Mouse (Mus musculus): ENCODE results near the gene Rsbn1l. TPM values are rescaled to one million over a fixed set of nuclear protein-coding genes. Genes with fewer than 3 reads are reported as not detected.

Rsbn1l gene
- polyA plus RNA-seq, 1 experiment, result 2.4 TPM

- H3K36me3 ChIP-seq (ENCODE audit: control insufficient read depth, insufficient read depth, low read length), result no peaks in the 10 kb centered on the region
These were observed 7.1 kb upstream of the Rsbn1l start for GRCm38 (mm10) chr5:20963295-20963694.

GRCm38 (mm10) chr5:20960927-20961326 lies 4.7 kb upstream of the Rsbn1l start:
- H3K4me1 ChIP-seq (ENCODE audit: control insufficient read depth, insufficient read depth, low read length), result no peaks in the 10 kb centered on the region
- H3K27me3 ChIP-seq (ENCODE audit: control insufficient read depth, insufficient read depth, low read length), result no peaks in the 10 kb centered on the region
- no peak overlapping the region for H3K27ac ChIP-seq (ENCODE audit: control insufficient read depth, insufficient read depth, low read depth, low read length)
- H3K4me3 ChIP-seq (ENCODE audit: control insufficient read depth, low read depth, low read length), result no peak overlapping the region
- no peak for TF ChIP-seq CTCF (IDR thresholded peaks at IDR 0.05; ENCODE audit: control insufficient read depth, insufficient read depth, insufficient replicate concordance, low read depth, low read length)
- no peak for TF ChIP-seq POLR2A (IDR thresholded peaks at IDR 0.05; ENCODE audit: control insufficient read depth, low read depth, low read length)
- no peaks in the 10 kb centered on the region for H3K36me3 ChIP-seq (ENCODE audit: control insufficient read depth, insufficient read depth, low read length)

More at GRCm38 (mm10) chr5:20963295-20963694, 7.1 kb upstream of the Rsbn1l start:
- no peak for TF ChIP-seq CTCF (IDR thresholded peaks at IDR 0.05; ENCODE audit: control insufficient read depth, insufficient read depth, insufficient replicate concordance, low read depth, low read length)
- TF ChIP-seq POLR2A (IDR thresholded peaks at IDR 0.05; ENCODE audit: control insufficient read depth, low read depth, low read length), result no peak
- Histone ChIP-seq H3K4me1 (ENCODE audit: control insufficient read depth, insufficient read depth, low read length) (peaks cover 4% of the 10 kb centered on the region), H3K27ac (ENCODE audit: control insufficient read depth, insufficient read depth, low read depth, low read length) (no peak overlapping the region), H3K4me3 (ENCODE audit: control insufficient read depth, low read depth, low read length) (no peak overlapping the region), H3K27me3 (ENCODE audit: control insufficient read depth, insufficient read depth, low read length) (no peaks in the 10 kb centered on the region)

GRCm38 (mm10) chr5:20955114-20955835 lies 923 bp downstream of the Rsbn1l start:
- peaks cover 2% of the 10 kb centered on the region for H3K4me1 ChIP-seq (ENCODE audit: control insufficient read depth, insufficient read depth, low read length)
- H3K4me3 ChIP-seq (ENCODE audit: control insufficient read depth, low read depth, low read length), result no peak overlapping the region
- TF ChIP-seq POLR2A (IDR thresholded peaks at IDR 0.05; ENCODE audit: control insufficient read depth, low read depth, low read length) (no peak), CTCF (IDR thresholded peaks at IDR 0.05; ENCODE audit: control insufficient read depth, insufficient read depth, insufficient replicate concordance, low read depth, low read length) (no peak)
- no peak overlapping the region for H3K27ac ChIP-seq (ENCODE audit: control insufficient read depth, insufficient read depth, low read depth, low read length)
- H3K36me3 ChIP-seq (ENCODE audit: control insufficient read depth, insufficient read depth, low read length), result no peaks in the 10 kb centered on the region
- H3K27me3 ChIP-seq (ENCODE audit: control insufficient read depth, insufficient read depth, low read length), result no peaks in the 10 kb centered on the region

- no peak overlapping the region for H3K27ac ChIP-seq (ENCODE audit: control insufficient read depth, insufficient read depth, low read depth, low read length)
- H3K4me1 ChIP-seq (ENCODE audit: control insufficient read depth, insufficient read depth, low read length), result peaks cover 2% of the 10 kb centered on the region
- H3K27me3 ChIP-seq (ENCODE audit: control insufficient read depth, insufficient read depth, low read length), result no peaks in the 10 kb centered on the region
- no peaks in the 10 kb centered on the region for H3K36me3 ChIP-seq (ENCODE audit: control insufficient read depth, insufficient read depth, low read length)
- TF ChIP-seq POLR2A (IDR thresholded peaks at IDR 0.05; ENCODE audit: control insufficient read depth, low read depth, low read length) (no peak), CTCF (IDR thresholded peaks at IDR 0.05; ENCODE audit: control insufficient read depth, insufficient read depth, insufficient replicate concordance, low read depth, low read length) (no peak)
- H3K4me3 ChIP-seq (ENCODE audit: control insufficient read depth, low read depth, low read length), result peak overlapping the region; percentile 96; the same call in 1 of the 2 replicates
These were observed 3.8 kb downstream of the Rsbn1l start for GRCm38 (mm10) chr5:20952337-20952925.

- Histone ChIP-seq H3K4me1 (ENCODE audit: control insufficient read depth, insufficient read depth, low read length) (peaks cover 2% of the 10 kb centered on the region), H3K36me3 (ENCODE audit: control insufficient read depth, insufficient read depth, low read length) (no peaks in the 10 kb centered on the region), H3K27me3 (ENCODE audit: control insufficient read depth, insufficient read depth, low read length) (no peaks in the 10 kb centered on the region), H3K27ac (ENCODE audit: control insufficient read depth, insufficient read depth, low read depth, low read length) (peak overlapping the region; percentile 96), H3K4me3 (ENCODE audit: control insufficient read depth, low read depth, low read length) (peak overlapping the region; percentile 96)
- TF ChIP-seq CTCF (IDR thresholded peaks at IDR 0.05; ENCODE audit: control insufficient read depth, insufficient read depth, insufficient replicate concordance, low read depth, low read length) (no peak), POLR2A (IDR thresholded peaks at IDR 0.05; ENCODE audit: control insufficient read depth, low read depth, low read length) (peak; percentile 78)
These were observed 4.4 kb downstream of the Rsbn1l start for GRCm38 (mm10) chr5:20951666-20952281.

- H3K4me3 ChIP-seq (ENCODE audit: control insufficient read depth, low read depth, low read length), result peak overlapping the region; percentile 96
- TF ChIP-seq POLR2A (IDR thresholded peaks at IDR 0.05; ENCODE audit: control insufficient read depth, low read depth, low read length) (no peak; the same call in 1 of the 2 replicates), CTCF (IDR thresholded peaks at IDR 0.05; ENCODE audit: control insufficient read depth, insufficient read depth, insufficient replicate concordance, low read depth, low read length) (no peak)
- H3K27ac ChIP-seq (ENCODE audit: control insufficient read depth, insufficient read depth, low read depth, low read length), result peak overlapping the region; percentile 96
- H3K36me3 ChIP-seq (ENCODE audit: control insufficient read depth, insufficient read depth, low read length), result no peaks in the 10 kb centered on the region
- H3K4me1 ChIP-seq (ENCODE audit: control insufficient read depth, insufficient read depth, low read length), result peaks cover 2% of the 10 kb centered on the region
- H3K27me3 ChIP-seq (ENCODE audit: control insufficient read depth, insufficient read depth, low read length), result no peaks in the 10 kb centered on the region
These were observed 5.1 kb downstream of the Rsbn1l start for GRCm38 (mm10) chr5:20950855-20951650.
